Mouse (Mus musculus) liver, postnatal 0 days (tissue): ENCODE data around the gene Nelfa.

Experiments used
- CTCF ChIP-seq: sonication (generic); IDR thresholded peaks from 2 replicates; pipeline ENCODE4 v1.5.1; 2016; ENCODE audit warnings: antibody characterized with exemption, low read depth
- EP300 ChIP-seq: IDR thresholded peaks from 2 replicates; pipeline ENCODE4 v1.6.1; 2016; ENCODE audit warnings: antibody characterized with exemption, low read depth, mild to moderate bottlenecking

DNA sequence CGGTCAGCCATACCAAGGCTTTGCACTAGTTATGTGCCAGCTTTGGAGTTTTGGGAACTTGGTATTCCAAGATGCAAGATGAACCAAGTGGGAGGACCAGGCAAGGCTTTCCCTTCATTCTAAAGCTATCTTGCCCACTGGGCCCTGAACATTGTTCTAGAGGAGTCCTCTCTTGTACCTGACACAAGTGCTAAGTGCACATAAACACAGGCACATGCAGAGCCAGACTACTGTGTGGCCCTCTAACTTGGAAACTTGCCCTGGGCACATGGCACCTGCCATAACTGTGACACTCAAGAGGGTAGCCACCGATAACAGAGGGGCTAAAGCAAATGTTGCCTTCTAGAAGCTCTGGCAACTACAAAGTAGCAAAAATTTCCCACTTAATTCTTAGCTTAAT lies 33.5 kb downstream of the Nelfa start:
- TF ChIP-seq EP300 (no peak), CTCF (no peak)
